Mouse (Mus musculus) cerebellum, postnatal 14 days (tissue): ENCODE data around the gene Atp6v0a1.
A peak's percentile ranks its signal among the peaks of the same experiment; 100 is the strongest.
"Not testable (repeated sequence)": the region's sequence is repeated elsewhere in the genome, so short reads cannot be mapped to it uniquely, and the experiment has no call there.

ENCODE experiments used
- DNase-seq, 2 experiments: peaks; one replicate each; pipeline ENCODE4 v3.0.0; 2021; ENCODE audit warnings: mixed read lengths in 2 of 2

The Atp6v0a1 gene

DNA sequence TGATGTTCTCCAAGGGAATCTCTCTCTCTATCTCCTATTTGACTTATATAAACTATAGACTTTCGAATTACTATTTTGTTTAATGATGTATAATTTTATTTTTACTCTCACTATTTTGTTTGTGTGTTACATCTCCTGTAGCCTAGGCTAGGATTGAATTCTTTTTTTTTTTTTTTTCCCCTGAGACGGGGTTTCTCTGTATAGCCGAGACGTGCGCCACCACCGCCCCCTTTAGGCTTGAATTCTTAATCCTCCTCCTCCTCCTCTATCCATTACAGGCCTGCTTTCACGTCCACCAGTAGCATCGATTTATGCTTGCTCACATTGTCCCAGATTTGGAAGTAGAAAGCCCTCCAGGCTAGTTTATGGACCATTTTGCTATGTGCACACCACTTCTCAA lies 27.2 kb upstream of the Atp6v0a1 start:
- no peak for DNase-seq

DNA sequence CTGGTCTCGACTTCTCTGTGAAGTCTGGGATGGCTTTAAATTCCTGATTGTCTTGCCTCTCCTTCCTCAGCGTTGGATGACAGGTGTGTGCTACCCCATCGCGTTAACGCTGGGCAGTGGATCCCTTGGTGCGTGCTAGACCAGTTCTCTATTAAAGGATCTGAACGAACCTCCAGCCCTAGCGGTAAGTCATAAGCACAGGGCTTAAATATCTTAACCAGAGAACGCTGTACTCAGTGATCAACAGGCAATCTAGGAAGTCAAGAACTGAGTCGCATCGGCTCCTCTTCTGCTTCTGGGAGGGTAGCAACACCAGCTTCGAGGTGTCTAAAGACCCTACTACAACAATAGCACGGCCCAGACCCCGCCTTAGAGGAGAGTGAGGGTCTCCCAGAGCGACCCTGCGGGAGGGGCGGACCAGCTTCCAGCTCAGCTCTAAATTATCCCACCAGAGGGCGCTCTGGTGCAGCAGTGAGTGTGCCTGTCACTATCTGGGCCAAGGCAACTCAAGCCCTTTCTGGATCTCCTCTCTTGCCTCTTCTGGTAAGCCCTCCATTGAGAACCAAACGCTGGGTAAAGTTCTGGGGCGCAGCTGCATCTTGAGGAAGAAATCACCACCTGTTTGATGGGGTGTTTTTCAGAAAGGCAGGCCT lies 26.0 kb upstream of the Atp6v0a1 start:
- DNase-seq: peak; percentile 91 to 93

- DNase-seq: no peak
These were observed 25.5 kb upstream of the Atp6v0a1 start for GRCm38 (mm10) chr11:100983778-100984131.

DNA sequence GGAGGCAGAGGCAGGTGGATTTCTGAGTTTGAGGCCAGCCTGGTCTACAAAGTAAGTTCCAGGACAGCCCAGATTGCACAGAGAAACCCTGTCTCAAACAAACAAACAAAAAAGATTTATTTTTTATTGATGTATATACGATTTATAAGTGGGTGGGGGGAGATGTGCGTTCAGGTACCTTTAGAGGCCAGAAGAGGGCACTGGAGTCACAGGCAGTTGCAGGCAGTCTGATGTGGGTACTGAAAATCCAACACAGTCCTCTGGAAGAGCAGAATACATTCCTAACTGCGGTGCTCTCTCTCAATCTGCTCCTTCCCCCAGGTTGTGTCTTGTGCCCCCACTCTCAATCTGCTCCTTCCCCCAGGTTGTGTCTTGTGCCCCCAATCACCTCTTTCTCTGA lies 23.6 kb upstream of the Atp6v0a1 start:
- no peak for DNase-seq

DNA sequence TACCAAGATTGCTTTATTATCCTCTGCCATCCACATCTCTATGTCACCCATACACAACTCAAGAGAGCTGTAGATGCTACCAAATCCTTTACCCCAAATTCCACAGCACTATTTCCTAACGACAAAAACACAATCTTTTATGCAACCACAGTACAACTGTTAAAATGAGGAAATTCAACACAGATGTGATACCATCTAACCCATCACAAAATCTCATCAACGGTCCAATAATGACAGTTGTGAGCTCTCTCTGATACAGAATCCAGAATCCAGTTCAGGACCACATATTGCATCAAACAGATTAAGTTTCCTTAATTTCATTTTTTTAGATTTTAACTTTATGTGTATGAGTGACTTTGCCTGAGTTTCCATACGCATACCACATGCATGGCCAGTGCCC lies 20.6 kb upstream of the Atp6v0a1 start:
- no peak for DNase-seq

DNA sequence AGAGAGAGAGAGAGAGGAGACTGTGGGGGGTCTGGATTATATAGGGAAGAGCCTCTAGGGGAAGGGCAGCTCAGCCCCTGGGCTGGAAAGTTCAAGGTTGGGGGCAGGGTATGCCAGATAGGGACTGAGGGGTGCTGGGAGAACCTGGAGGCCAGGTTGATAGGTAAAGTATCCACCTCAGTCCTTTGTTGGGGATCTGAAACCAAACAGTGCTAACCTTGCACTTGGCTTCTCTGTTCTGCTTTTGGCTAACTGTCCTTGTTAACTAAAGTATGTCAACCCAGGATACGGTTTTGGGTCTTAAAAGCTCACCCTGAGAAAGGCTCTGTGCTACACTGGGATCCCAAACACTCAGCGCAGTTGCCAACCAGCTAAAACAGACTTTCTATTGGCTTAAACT lies 19.6 kb upstream of the Atp6v0a1 start:
- no peak for DNase-seq

DNA sequence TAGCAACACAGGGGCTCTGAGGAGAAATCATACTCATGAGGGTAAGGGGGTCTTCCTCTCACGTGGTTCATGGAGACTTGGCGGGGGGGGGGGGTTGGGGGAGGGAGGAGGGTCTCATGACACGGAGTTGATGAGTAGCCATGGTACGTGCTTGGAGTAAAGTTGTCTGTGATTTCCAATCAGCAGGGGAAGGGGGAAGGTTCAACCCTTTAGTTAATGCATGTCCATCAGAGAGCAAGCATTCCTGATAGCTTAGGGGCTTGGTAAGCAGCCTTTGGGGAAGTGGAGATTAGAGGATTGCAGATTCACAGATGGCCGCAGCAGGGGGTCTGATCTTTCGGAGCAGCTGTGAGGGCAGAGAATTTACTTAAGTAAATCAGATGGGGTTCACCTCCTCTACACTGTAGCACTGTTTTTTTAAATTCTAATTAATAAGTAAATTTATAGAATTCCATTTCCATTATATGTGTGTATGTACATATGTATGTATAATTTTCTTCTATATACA lies 18.2 kb upstream of the Atp6v0a1 start:
- peak; percentile 35 to 62 for DNase-seq

DNA sequence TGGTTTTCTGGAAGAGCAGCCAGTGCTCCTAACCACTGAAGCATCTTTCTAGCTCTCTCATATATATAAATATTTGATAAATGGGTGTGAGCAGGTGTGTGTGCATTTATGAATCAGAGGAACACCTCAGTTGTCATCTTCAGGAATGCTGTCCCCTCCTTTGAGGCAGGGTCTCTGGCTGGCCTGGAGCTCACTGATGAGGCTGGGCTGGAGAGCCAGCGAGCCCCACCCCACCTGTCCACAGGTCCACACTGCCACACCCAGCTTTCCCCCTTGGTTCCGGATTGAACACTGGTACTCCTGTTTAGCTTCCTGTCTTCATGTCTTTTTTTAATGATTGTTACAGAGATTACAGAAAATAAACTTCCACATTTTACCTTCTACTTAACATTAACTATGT lies 15.8 kb upstream of the Atp6v0a1 start:
- no peak for DNase-seq

GRCm38 (mm10) chr11:100994233-100994632 lies 15.0 kb upstream of the Atp6v0a1 start:
- DNase-seq: no peak

- no peak for DNase-seq
These were observed 14.6 kb upstream of the Atp6v0a1 start for GRCm38 (mm10) chr11:100994655-100995054.

GRCm38 (mm10) chr11:100996501-100996900 lies 12.8 kb upstream of the Atp6v0a1 start:
- DNase-seq: no peak

- no peak for DNase-seq
These were observed 10.4 kb upstream of the Atp6v0a1 start for GRCm38 (mm10) chr11:100998836-100999235.

DNA sequence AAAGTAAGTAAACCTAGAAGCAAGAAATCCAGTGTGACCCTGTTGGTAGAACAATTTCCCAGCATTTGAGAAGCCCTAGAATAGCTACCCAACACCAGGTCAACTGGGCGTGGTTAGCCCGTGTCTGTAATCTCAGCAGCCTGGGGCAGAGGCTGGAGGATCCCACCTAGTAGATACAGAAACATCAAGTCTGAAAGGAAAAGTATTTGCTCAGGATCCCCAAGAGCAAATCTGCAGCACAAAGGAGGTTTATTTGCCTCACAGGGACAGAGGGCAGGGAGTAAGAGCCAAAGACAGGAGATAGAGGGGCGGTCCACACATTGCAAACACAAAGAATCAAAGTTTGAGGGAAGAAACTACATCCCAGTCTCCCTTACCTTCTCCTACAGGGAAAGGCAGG lies 10.0 kb upstream of the Atp6v0a1 start:
- DNase-seq: no peak

DNA sequence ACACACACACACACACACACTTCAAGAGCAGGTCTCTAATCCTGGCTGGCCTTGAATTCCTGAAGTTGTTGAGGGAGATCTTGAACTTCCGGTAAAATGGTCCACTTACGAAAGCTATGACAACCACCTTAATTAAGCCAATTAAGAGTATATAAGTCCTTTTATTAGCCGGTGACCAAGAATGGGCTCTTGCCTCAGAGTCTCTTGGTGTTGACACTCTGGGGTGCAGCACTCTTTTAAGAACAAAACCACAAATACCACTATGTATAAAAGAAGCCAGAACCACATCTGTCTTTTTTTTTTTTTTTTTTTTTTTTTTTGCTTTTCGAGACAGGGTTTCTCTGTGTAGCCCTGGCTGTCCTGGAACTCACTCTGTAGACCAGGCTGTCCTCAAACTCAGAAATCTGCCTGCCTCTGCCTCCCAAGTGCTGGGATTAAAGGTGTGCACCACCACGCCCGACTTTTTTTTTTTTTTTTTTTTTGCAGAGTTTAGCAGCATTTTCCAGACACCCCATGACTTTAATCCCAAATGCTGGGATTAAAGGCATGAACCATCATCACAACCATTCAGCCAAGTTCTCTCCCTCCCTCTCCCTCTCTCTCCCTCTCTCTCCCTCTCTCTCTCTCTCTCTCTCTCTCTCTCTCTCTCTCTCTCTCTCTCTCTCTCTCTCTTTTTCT lies 7.2 kb upstream of the Atp6v0a1 start:
- not testable (repeated sequence) for DNase-seq

- no peak for DNase-seq
These were observed 6.1 kb upstream of the Atp6v0a1 start for GRCm38 (mm10) chr11:101003025-101003685.

- DNase-seq: no peak
These were observed 826 bp upstream of the Atp6v0a1 start for GRCm38 (mm10) chr11:101008206-101009045.

DNA sequence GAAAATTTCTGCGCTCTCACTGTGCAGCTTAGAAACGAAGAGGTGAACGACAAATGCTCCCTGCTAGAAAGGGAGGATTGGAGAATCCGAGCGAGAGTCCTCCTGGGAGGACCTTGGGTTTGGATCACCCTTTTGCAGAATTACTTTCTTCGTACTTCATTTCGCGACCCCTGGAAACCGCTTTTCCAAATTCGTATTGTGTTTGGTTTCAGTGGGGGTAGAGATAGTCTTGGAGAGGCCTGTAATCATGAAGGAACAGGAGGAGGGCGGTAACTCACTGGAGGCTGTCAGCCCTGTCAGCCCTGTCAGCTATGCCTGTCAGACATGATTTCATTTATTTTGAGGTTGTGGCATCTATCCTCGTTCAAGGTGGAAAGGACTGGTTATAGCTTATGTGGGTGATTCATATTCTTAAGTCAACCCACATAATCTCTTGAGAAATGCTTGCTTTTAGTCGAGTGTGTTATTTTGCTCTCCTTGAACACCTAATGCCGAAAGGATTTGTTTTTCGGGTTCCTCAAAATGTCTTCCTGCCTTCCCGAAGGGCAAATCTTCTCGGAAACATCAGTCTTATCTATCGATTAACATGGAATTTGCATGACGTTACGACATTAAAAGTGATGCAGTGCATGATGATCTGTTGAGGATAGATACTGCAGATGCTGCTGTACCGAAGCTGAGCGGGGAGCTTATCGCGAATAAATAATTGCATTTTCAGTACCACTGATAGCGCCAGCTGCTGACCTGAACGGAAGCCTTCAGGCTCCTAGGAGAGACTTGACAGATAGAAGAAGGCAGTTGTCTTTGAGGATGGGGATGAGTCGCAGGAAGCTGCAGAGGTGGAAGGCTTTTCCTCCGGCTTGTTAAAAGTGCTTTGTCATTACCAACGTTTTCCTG lies 884 bp downstream of the Atp6v0a1 start:
- DNase-seq: peak; percentile 29 to 51

GRCm38 (mm10) chr11:101011641-101012040 lies 2.4 kb downstream of the Atp6v0a1 start:
- peak; percentile 36 to 37 for DNase-seq

GRCm38 (mm10) chr11:101023371-101023770 lies 14.1 kb downstream of the Atp6v0a1 start:
- peak; percentile 90 to 93 for DNase-seq

DNA sequence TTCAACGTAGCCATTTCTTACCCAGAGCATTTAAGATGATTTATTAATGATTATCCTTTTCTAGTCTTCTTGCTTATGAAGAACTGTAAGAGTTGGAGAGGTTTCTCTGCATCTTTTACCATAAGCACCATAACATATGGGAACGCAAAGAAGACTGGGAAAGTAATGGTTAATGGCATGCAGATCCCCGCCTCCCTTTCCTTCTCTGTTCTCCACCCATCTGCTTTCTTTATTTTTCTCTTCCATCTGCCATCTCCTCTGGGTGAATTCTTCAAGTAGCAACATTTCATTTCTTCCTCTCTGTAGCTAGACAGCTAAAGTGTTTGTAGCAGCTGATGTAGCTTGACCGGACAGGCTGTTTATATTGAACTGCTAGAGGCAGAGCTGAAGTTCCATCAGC lies 14.7 kb downstream of the Atp6v0a1 start:
- DNase-seq: no peak

DNA sequence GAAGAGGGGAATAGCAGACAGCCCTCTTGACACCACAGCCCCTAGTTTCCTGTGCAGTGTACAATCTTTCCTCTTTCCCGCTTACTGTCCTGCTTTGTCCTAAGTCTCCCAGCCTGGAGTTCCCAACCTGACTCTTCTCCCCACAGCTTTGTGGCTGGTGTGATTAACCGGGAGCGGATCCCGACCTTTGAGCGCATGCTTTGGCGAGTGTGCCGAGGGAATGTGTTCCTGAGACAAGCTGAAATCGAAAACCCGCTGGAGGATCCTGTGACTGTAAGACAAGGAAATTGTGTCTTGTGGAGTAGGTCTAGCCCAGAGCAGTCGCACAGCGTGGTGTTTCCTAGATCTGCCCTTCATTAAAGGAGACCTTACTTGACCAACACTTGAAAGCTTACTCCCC lies 17.9 kb downstream of the Atp6v0a1 start:
- no peak for DNase-seq

- DNase-seq: peak in 1 of 2 experiments; percentile 40
These were observed 20.1 kb downstream of the Atp6v0a1 start for GRCm38 (mm10) chr11:101029320-101029719.
